Mouse (Mus musculus) midbrain, embryonic 11.5 days (tissue): ENCODE measurements around the gene Clec12a. TPM values are rescaled to one million over a fixed set of nuclear protein-coding genes. Genes with fewer than 3 reads are reported as not detected.
"Not testable (repeated sequence)": the region's sequence is repeated elsewhere in the genome, so short reads cannot be mapped to it uniquely, and the experiment has no call there.

Experiments used
- ATAC-seq: fragments of 200-750 bp; cut with Nextera tagmentation; 2 replicates; pipeline ENCODE4 v1.8.0; 2017; ENCODE audit warnings: moderate TSS enrichment, moderate library complexity; ENCODE audit not compliant: low FRiP score
- DNase-seq: peaks from one replicate; pipeline ENCODE4 v3.0.0; 2015; ENCODE audit warnings: low spot score; ENCODE audit errors: missing footprints
- H3K27ac ChIP-seq: fragments of 300-500 bp; sonication (generic); 2 replicates; pipeline ENCODE4 v1.5.1; 2014; ENCODE audit warnings: low read depth, low read length
- H3K27me3 ChIP-seq: fragments of 300-500 bp; sonication (generic); 2 replicates; pipeline ENCODE4 v1.6.1; 2014; ENCODE audit warnings: mild to moderate bottlenecking, low read length, moderate library complexity, mixed read lengths; ENCODE audit not compliant: control insufficient read depth, insufficient read depth
- H3K36me3 ChIP-seq: fragments of 300-500 bp; sonication (generic); 2 replicates; pipeline ENCODE4 v1.6.1; 2014; ENCODE audit warnings: mild to moderate bottlenecking, low read length, moderate library complexity, mixed read lengths; ENCODE audit not compliant: control insufficient read depth, insufficient read depth
- H3K4me1 ChIP-seq: fragments of 300-500 bp; sonication (generic); 2 replicates; pipeline ENCODE4 v1.6.1; 2014; ENCODE audit warnings: low read length; ENCODE audit not compliant: control insufficient read depth, insufficient read depth
- H3K4me2 ChIP-seq: fragments of 300-500 bp; sonication (generic); 2 replicates; pipeline ENCODE4 v1.6.1; 2014; ENCODE audit warnings: mild to moderate bottlenecking, moderate library complexity
- H3K4me3 ChIP-seq: fragments of 300-500 bp; sonication (generic); 2 replicates; pipeline ENCODE4 v1.5.1; 2014; ENCODE audit warnings: low read depth, low read length
- H3K9ac ChIP-seq: fragments of 300-500 bp; sonication (generic); 2 replicates; pipeline ENCODE4 v1.6.1; 2014; ENCODE audit warnings: low read length
- H3K9me3 ChIP-seq: fragments of 300-500 bp; sonication (generic); 2 replicates; pipeline ENCODE4 v1.6.1; 2016; ENCODE audit warnings: low read length; ENCODE audit not compliant: control insufficient read depth
- WGBS: fragments of 180-500 bp; shearing (Covaris S2); extraction: QIAGEN DNeasy Blood & Tissue Kit; methylation state at CpG from one replicate; pipeline ENCODE4 v1.1.7; 2014; 5-methylcytosine and 5-hydroxymethylcytosine counted together
- polyA plus RNA-seq: library from polyadenylated mRNA; unstranded; fragments of >200 nt; fragmentation: Nextera tagmentation; extraction: Ambion mirVana; gene quantifications from 2 replicates; pipeline ENCODE4 v1.2.1, GENCODE M21; 2014

Gene Clec12a
- 0.10 and 0.30 TPM in 2 replicates for polyA plus RNA-seq

- H3K4me1 ChIP-seq, H3K4me3 ChIP-seq, DNase-seq, H3K36me3 ChIP-seq, H3K27me3 ChIP-seq, ATAC-seq, H3K27ac ChIP-seq, H3K9me3 ChIP-seq, H3K4me2 ChIP-seq, H3K9ac ChIP-seq: not testable (repeated sequence)
- WGBS = 75% methylated on average over 4 of the region's 4 CpGs
Observed at GRCm38 (mm10) chr6:129342391-129342790, at the start of gene Clec12a. Gene Clec12a (plus strand): TSS chr6:129342691.

- no peak overlapping the region for H3K27ac ChIP-seq
- no peak overlapping the region for H3K9ac ChIP-seq
- H3K4me1 ChIP-seq = no peaks in the 10 kb centered on the region
- H3K4me2 ChIP-seq = no peak overlapping the region
- ATAC-seq (no peak), DNase-seq (no peak)
- H3K4me3 ChIP-seq = no peak overlapping the region
- H3K36me3 ChIP-seq = no peaks in the 10 kb centered on the region
- H3K27me3 ChIP-seq = no peaks in the 10 kb centered on the region
- WGBS = 66% methylated on average over 1 of the region's 1 CpGs
- no peaks in the 10 kb centered on the region for H3K9me3 ChIP-seq
Observed at GRCm38 (mm10) chr6:129304180-129304579, 38.3 kb upstream of the Clec12a start.

- no peaks in the 10 kb centered on the region for H3K27me3 ChIP-seq
- 84% methylated on average over 3 of the region's 3 CpGs for WGBS
- H3K36me3 ChIP-seq = no peaks in the 10 kb centered on the region
- no peak overlapping the region for H3K4me2 ChIP-seq
- no peak overlapping the region for H3K9ac ChIP-seq
- H3K4me3 ChIP-seq = no peak overlapping the region
- no peaks in the 10 kb centered on the region for H3K4me1 ChIP-seq
- H3K9me3 ChIP-seq = no peaks in the 10 kb centered on the region
- DNase-seq (no peak), ATAC-seq (no peak)
- H3K27ac ChIP-seq = no peak overlapping the region
Observed at GRCm38 (mm10) chr6:129312499-129312898, 30.0 kb upstream of the Clec12a start.

GRCm38 (mm10) chr6:129314655-129315168, 27.8 kb upstream of the Clec12a start:
- no peak overlapping the region for H3K27ac ChIP-seq
- H3K4me1 ChIP-seq = no peaks in the 10 kb centered on the region
- H3K4me3 ChIP-seq = no peak overlapping the region
- ATAC-seq (no peak), DNase-seq (no peak)
- no peaks in the 10 kb centered on the region for H3K36me3 ChIP-seq
- H3K9me3 ChIP-seq = no peaks in the 10 kb centered on the region
- H3K9ac ChIP-seq = no peak overlapping the region
- H3K4me2 ChIP-seq = no peak overlapping the region
- 88% methylated on average over 3 of the region's 3 CpGs for WGBS
- no peaks in the 10 kb centered on the region for H3K27me3 ChIP-seq

- Histone ChIP-seq H3K27me3 (no peaks in the 10 kb centered on the region), H3K27ac (no peak overlapping the region), H3K36me3 (no peaks in the 10 kb centered on the region), H3K4me2 (no peak overlapping the region), H3K9ac (no peak overlapping the region), H3K4me1 (no peaks in the 10 kb centered on the region), H3K4me3 (no peak overlapping the region), H3K9me3 (no peaks in the 10 kb centered on the region)
- ATAC-seq (no peak), DNase-seq (no peak)
- 92% methylated on average over 1 of the region's 1 CpGs for whole genome bisulfite sequencing
Observed at GRCm38 (mm10) chr6:129315698-129316097, 26.8 kb upstream of the Clec12a start.

- H3K36me3 ChIP-seq = no peaks in the 10 kb centered on the region
- H3K4me1 ChIP-seq = no peaks in the 10 kb centered on the region
- H3K9ac ChIP-seq = no peak overlapping the region
- no peak overlapping the region for H3K4me2 ChIP-seq
- no peaks in the 10 kb centered on the region for H3K9me3 ChIP-seq
- no peak overlapping the region for H3K4me3 ChIP-seq
- 78% methylated on average over 2 of the region's 2 CpGs for WGBS
- ATAC-seq = no peak
- no peak overlapping the region for H3K27ac ChIP-seq
- no peaks in the 10 kb centered on the region for H3K27me3 ChIP-seq
- no peak for DNase-seq
Observed at GRCm38 (mm10) chr6:129316463-129316862, 26.0 kb upstream of the Clec12a start.

- WGBS = 63% methylated on average over 1 of the region's 1 CpGs
- H3K4me1 ChIP-seq = no peaks in the 10 kb centered on the region
- no peaks in the 10 kb centered on the region for H3K36me3 ChIP-seq
- no peak overlapping the region for H3K27ac ChIP-seq
- no peaks in the 10 kb centered on the region for H3K27me3 ChIP-seq
- ATAC-seq (no peak), DNase-seq (no peak)
- H3K9ac ChIP-seq = no peak overlapping the region
- H3K4me3 ChIP-seq = no peak overlapping the region
- H3K9me3 ChIP-seq = no peaks in the 10 kb centered on the region
- no peak overlapping the region for H3K4me2 ChIP-seq
Observed at GRCm38 (mm10) chr6:129318395-129318794, 24.1 kb upstream of the Clec12a start.

GRCm38 (mm10) chr6:129319331-129319730, 23.2 kb upstream of the Clec12a start:
- Histone ChIP-seq H3K27ac (no peak overlapping the region), H3K4me3 (no peak overlapping the region), H3K4me1 (no peaks in the 10 kb centered on the region), H3K9ac (no peak overlapping the region), H3K27me3 (no peaks in the 10 kb centered on the region), H3K9me3 (no peaks in the 10 kb centered on the region), H3K36me3 (no peaks in the 10 kb centered on the region), H3K4me2 (no peak overlapping the region)
- DNase-seq (no peak), ATAC-seq (no peak)
- 87% methylated on average over 4 of the region's 4 CpGs for WGBS

- ATAC-seq (no peak), DNase-seq (no peak)
- no peak overlapping the region for H3K4me3 ChIP-seq
- H3K27me3 ChIP-seq = no peaks in the 10 kb centered on the region
- H3K4me2 ChIP-seq = no peak overlapping the region
- no peaks in the 10 kb centered on the region for H3K36me3 ChIP-seq
- no peaks in the 10 kb centered on the region for H3K4me1 ChIP-seq
- WGBS = 83% methylated on average over 1 of the region's 1 CpGs
- no peaks in the 10 kb centered on the region for H3K9me3 ChIP-seq
- H3K9ac ChIP-seq = no peak overlapping the region
- H3K27ac ChIP-seq = no peak overlapping the region
Observed at GRCm38 (mm10) chr6:129326016-129326415, 16.5 kb upstream of the Clec12a start.
